Mouse (Mus musculus): Measurements from ENCODE around the gene Rd3. TPM values are rescaled to one million over a fixed set of nuclear protein-coding genes. Genes with fewer than 3 reads are reported as not detected.

The Rd3 gene
- total RNA-seq, 2 experiments from 2014 or later = not detected

- DNase-seq (ENCODE audit: low spot score in 2 of 2) = no peak
These were observed 13.8 kb upstream of the Rd3 start for GRCm38 (mm10) chr1:191963413-191963812.

- DNase-seq (ENCODE audit: low spot score in 2 of 2) = peak; percentile 82 to 89
These were observed 13.0 kb upstream of the Rd3 start for GRCm38 (mm10) chr1:191963948-191964772.

GRCm38 (mm10) chr1:191964773-191965481, 12.2 kb upstream of the Rd3 start:
- DNase-seq (ENCODE audit: low spot score in 2 of 2) = peak; percentile 54 to 79

GRCm38 (mm10) chr1:191969939-191970338, 7.2 kb upstream of the Rd3 start:
- DNase-seq (ENCODE audit: low spot score in 2 of 2) = no peak

- no peak for DNase-seq (ENCODE audit: low spot score in 2 of 2)
These were observed 2.4 kb upstream of the Rd3 start for GRCm38 (mm10) chr1:191974509-191975405.

- DNase-seq (ENCODE audit: low spot score in 2 of 2) = peak in 1 of 2 experiments; percentile 49
These were observed 4.4 kb downstream of the Rd3 start for GRCm38 (mm10) chr1:191981426-191982102.

- no peak for DNase-seq (ENCODE audit: low spot score in 2 of 2)
These were observed 9.7 kb downstream of the Rd3 start for GRCm38 (mm10) chr1:191986674-191987480.

- no peak for DNase-seq (ENCODE audit: low spot score in 2 of 2)
These were observed 10.3 kb downstream of the Rd3 start for GRCm38 (mm10) chr1:191987481-191987769.

GRCm38 (mm10) chr1:191988646-191989045, 11.5 kb downstream of the Rd3 start:
- no peak for DNase-seq (ENCODE audit: low spot score in 2 of 2)

GRCm38 (mm10) chr1:191989060-191989459, 11.9 kb downstream of the Rd3 start:
- no peak for DNase-seq (ENCODE audit: low spot score in 2 of 2)

- DNase-seq (ENCODE audit: low spot score in 2 of 2) = peak; percentile 86 to 97
These were observed 12.8 kb downstream of the Rd3 start for GRCm38 (mm10) chr1:191989994-191990393.

- no peak for DNase-seq (ENCODE audit: low spot score in 2 of 2)
These were observed 15.0 kb downstream of the Rd3 start for GRCm38 (mm10) chr1:191992040-191992780.

GRCm38 (mm10) chr1:191994476-191994875, 17.3 kb downstream of the Rd3 start:
- DNase-seq (ENCODE audit: low spot score in 2 of 2) = no peak

- DNase-seq (ENCODE audit: low spot score in 2 of 2) = peak in 1 of 2 experiments; percentile 45
These were observed 18.3 kb downstream of the Rd3 start for GRCm38 (mm10) chr1:191995488-191995887.

GRCm38 (mm10) chr1:191995916-191996315, 18.7 kb downstream of the Rd3 start:
- no peak for DNase-seq (ENCODE audit: low spot score in 2 of 2)

GRCm38 (mm10) chr1:191996621-191997185, 19.5 kb downstream of the Rd3 start:
- no peak for DNase-seq (ENCODE audit: low spot score in 2 of 2)

- no peak for DNase-seq (ENCODE audit: low spot score in 2 of 2)
These were observed 21.9 kb downstream of the Rd3 start for GRCm38 (mm10) chr1:191999022-191999421.

Data from gastrocnemius, postnatal 4 days (tissue).